Mouse (Mus musculus) forebrain, embryonic 15.5 days (tissue): ENCODE data around the gene Gm20696. TPM values are rescaled to one million over a fixed set of nuclear protein-coding genes. Genes with fewer than 3 reads are reported as not detected.

Experiments
- ATAC-seq: fragments of 200-750 bp; cut with Nextera tagmentation; replicated peaks from 2 replicates; pipeline ENCODE4 v1.8.0; 2017; ENCODE audit warnings: mild to moderate bottlenecking, moderate TSS enrichment, moderate library complexity
- H3K27ac ChIP-seq: fragments of 300-500 bp; sonication (generic); replicated peaks from 2 replicates; pipeline ENCODE4 v1.5.1; 2015; ENCODE audit warnings: mild to moderate bottlenecking, inconsistent platforms
- H3K27me3 ChIP-seq: fragments of 300-500 bp; sonication (generic); 2 replicates; pipeline ENCODE4 v1.6.1; 2015; ENCODE audit warnings: inconsistent platforms
- H3K36me3 ChIP-seq: fragments of 300-500 bp; sonication (generic); 2 replicates; pipeline ENCODE4 v1.6.1; 2015; ENCODE audit warnings: mild to moderate bottlenecking, inconsistent platforms
- H3K4me1 ChIP-seq: fragments of 300-500 bp; sonication (generic); 2 replicates; pipeline ENCODE4 v1.6.1; 2015; ENCODE audit warnings: inconsistent platforms
- H3K4me2 ChIP-seq: fragments of 300-500 bp; sonication (generic); replicated peaks from 2 replicates; pipeline ENCODE4 v1.6.1; 2015; ENCODE audit warnings: mild to moderate bottlenecking, inconsistent platforms
- H3K4me3 ChIP-seq: fragments of 300-500 bp; sonication (generic); 2 replicates; pipeline ENCODE4 v1.5.1; 2015; ENCODE audit warnings: mild to moderate bottlenecking, inconsistent platforms
- H3K9ac ChIP-seq: fragments of 300-500 bp; sonication (generic); replicated peaks from 2 replicates; pipeline ENCODE4 v1.6.1; 2015; ENCODE audit warnings: mild to moderate bottlenecking, inconsistent platforms
- H3K9me3 ChIP-seq: fragments of 300-500 bp; sonication (generic); 2 replicates; pipeline ENCODE4 v1.6.1; 2016; ENCODE audit warnings: inconsistent platforms
- WGBS: fragments of 180-500 bp; shearing (Covaris S2); methylation state at CpG from one replicate; pipeline ENCODE4 v1.1.7; 2015; ENCODE audit warnings: mixed read lengths; 5-methylcytosine and 5-hydroxymethylcytosine counted together
- polyA plus RNA-seq: library from polyadenylated mRNA; unstranded; fragments of >200 nt; fragmentation: Nextera tagmentation; extraction: Ambion mirVana; gene quantifications from 2 replicates; pipeline ENCODE4 v1.2.1, GENCODE M21; 2015

Gm20696 gene
- polyA plus RNA-seq, 1 experiment from 2014 or later = 5.8 TPM

DNA sequence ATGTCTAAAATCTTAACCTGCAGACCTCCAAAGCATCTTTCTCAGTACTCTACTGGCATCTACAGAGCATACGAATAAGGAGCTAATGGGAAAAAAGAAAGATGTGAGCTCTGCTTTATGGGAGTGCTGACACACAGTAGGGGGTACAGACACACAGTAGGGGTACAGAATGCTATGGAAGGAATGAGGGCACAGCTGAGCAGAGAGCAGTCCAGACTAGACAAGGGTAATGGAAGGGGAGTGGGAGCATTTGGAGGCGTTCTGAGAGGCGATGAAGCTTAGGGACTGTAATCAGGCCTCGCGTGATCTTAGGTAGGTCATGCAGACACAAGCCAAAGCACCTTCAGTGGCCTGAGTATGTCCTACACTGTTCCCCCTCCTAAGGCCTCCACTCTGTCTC lies 17.4 kb upstream of the Gm20696 start:
- 95% methylated on average over 5 of the region's 5 CpGs for WGBS
- H3K4me1 ChIP-seq = no peaks in the 10 kb centered on the region
- ATAC-seq = no peak

DNA sequence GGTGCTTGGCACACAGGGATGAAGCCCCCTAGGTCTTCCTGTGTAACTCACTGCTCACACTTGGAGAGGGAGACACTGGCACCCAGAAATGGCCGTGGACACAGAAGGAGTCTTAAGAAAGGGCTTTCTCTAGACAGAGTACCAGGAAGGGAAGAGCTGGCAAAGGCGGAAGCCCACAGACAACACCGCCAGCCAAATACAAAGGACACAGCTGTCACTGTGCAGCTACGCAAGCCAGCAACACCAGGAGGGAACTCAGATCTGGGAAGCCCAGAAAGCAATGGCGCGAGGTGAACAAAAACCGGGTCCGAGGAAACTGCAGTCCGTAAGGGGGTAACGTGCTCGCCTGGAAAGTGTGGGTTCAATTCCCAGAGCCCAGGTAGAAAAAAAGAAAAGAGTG lies 11.5 kb upstream of the Gm20696 start:
- H3K4me2 ChIP-seq = peak overlapping the region; percentile 4; the same call in 1 of the 2 replicates
- no peaks in the 10 kb centered on the region for H3K9me3 ChIP-seq
- no peak overlapping the region for H3K9ac ChIP-seq
- H3K27ac ChIP-seq = peak overlapping the region; percentile 54; the same call in 1 of the 2 replicates
- H3K36me3 ChIP-seq = no peaks in the 10 kb centered on the region
- no peak overlapping the region for H3K4me3 ChIP-seq
- ATAC-seq = peak; percentile 63
- WGBS = 45% methylated on average over 11 of the region's 11 CpGs
- peaks cover 16% of the 10 kb centered on the region for H3K4me1 ChIP-seq
- H3K27me3 ChIP-seq = no peaks in the 10 kb centered on the region

More for the DNA sequence above, 17.4 kb upstream of the Gm20696 start:
- no peaks in the 10 kb centered on the region for H3K9me3 ChIP-seq
- no peak overlapping the region for H3K4me3 ChIP-seq
- H3K4me2 ChIP-seq = no peak overlapping the region
- H3K27ac ChIP-seq = no peak overlapping the region
- no peak overlapping the region for H3K9ac ChIP-seq
- H3K27me3 ChIP-seq = no peaks in the 10 kb centered on the region
- H3K36me3 ChIP-seq = no peaks in the 10 kb centered on the region

DNA sequence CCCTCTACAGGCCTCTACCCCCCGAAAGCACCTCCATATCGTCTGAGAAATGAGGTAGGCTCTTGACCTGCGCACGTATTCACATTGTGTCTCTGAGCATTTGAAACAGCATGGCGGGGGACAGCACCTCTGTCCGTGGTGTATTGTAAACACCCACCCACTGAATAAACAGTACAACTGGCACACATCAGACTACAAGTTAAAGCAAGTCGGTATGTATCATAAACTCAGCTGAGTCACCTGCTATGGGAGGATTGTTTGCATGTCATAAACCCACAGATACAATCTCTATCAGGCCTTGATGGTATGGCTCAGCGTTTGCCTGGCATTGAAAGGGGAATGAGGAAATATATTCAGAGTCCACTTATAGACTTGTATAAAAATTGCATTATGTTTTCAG lies 10.7 kb upstream of the Gm20696 start:
- no peak overlapping the region; the same call in 1 of the 2 replicates for H3K27ac ChIP-seq
- H3K4me1 ChIP-seq = peaks cover 16% of the 10 kb centered on the region
- WGBS = 88% methylated on average over 8 of the region's 8 CpGs
- H3K27me3 ChIP-seq = no peaks in the 10 kb centered on the region
- H3K4me2 ChIP-seq = no peak overlapping the region
- ATAC-seq = no peak
- no peak overlapping the region for H3K4me3 ChIP-seq
- no peaks in the 10 kb centered on the region for H3K9me3 ChIP-seq
- no peak overlapping the region for H3K9ac ChIP-seq
- H3K36me3 ChIP-seq = no peaks in the 10 kb centered on the region

DNA sequence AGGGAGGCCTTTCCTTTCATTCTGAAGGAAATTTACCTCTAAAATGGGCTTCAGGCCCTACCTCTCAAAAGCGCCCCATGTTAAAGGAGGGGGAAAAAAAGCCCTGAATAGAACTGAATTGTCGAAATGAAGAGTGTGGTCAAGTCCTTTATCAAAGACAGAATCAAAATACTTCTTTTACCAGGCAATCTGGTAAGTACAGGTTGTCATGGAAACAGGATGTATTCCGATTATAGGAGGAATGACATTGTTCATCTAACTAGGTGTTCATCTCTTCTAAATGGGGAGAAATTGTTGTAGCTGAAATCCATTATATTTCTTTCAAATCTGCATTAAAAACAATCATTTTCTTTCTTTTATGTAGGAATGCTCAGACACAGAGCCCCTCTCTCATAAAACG lies 7.9 kb upstream of the Gm20696 start:
- Histone ChIP-seq H3K9ac (no peak overlapping the region), H3K4me1 (peaks cover 37% of the 10 kb centered on the region), H3K4me3 (no peak overlapping the region), H3K27ac (peak overlapping the region; percentile 48; the same call in 1 of the 2 replicates), H3K4me2 (no peak overlapping the region), H3K36me3 (no peaks in the 10 kb centered on the region), H3K9me3 (no peaks in the 10 kb centered on the region), H3K27me3 (no peaks in the 10 kb centered on the region)
- ATAC-seq = no peak
- WGBS = 38% methylated on average over 4 of the region's 4 CpGs

DNA sequence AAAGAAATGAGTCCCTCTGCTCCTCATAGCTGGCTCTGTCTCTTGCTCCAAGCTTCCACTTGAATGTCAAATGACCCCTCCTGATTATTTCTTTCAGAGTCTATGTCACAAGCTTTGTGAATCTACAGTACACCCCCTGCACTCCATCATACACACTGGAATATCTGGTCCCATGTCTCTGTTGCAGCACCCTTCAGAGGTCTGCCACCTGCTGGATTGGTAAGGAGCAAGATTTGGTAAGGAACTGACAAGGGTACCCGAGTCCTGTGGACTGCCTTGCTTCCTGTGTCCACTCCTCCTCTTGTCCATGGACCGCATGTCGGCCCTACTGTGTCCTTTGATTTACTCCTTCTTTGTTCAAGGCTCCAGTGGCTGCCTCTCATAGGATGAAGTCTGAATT lies 5.2 kb upstream of the Gm20696 start:
- no peak for ATAC-seq
- Histone ChIP-seq H3K4me2 (no peak overlapping the region), H3K4me1 (peaks cover 54% of the 10 kb centered on the region), H3K4me3 (no peak overlapping the region), H3K9me3 (no peaks in the 10 kb centered on the region), H3K27ac (no peak overlapping the region), H3K36me3 (no peaks in the 10 kb centered on the region), H3K9ac (no peak overlapping the region), H3K27me3 (no peaks in the 10 kb centered on the region)
- WGBS = 54% methylated on average over 3 of the region's 3 CpGs

DNA sequence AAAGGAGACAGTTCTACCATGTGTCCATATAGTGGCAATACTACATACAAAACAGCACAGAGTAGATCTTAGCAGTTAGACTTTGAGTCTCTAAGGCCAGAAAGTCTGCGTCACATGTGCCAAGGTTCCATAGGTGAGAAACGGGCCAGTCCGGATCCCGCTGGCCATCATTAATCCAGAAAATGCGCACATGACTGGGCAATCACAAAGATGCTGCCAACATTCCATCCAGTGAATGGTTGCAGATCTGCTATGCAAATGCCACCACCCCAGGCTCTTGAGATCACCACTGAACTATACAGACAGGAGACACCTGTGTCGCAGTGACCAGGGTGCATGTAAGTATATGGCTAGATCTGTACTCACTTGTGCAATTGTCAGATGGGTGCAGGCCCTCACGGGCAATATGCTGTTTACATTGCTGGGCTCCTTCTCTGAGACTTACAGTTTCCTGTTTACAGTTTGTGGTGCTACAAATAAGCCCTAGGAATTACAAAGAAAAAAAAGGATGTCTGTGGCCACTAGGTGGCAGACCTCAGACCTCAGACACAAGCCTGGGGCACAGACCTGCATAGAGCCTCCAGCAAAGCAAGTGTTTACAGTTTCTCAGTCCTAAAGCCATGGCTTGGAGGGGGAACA lies 4.0 kb upstream of the Gm20696 start:
- H3K9me3 ChIP-seq = no peaks in the 10 kb centered on the region
- no peak overlapping the region for H3K4me2 ChIP-seq
- peak overlapping the region; percentile 87 for H3K27ac ChIP-seq
- no peaks in the 10 kb centered on the region for H3K27me3 ChIP-seq
- peaks cover 62% of the 10 kb centered on the region for H3K4me1 ChIP-seq
- 37% methylated on average over 7 of the region's 7 CpGs for WGBS
- ATAC-seq = peak; percentile 20
- H3K36me3 ChIP-seq = no peaks in the 10 kb centered on the region
- 0 out of 2 replicates have a peak overlapping the region, but pooled peaks have one; percentile 19 for H3K9ac ChIP-seq
- H3K4me3 ChIP-seq = no peak overlapping the region

DNA sequence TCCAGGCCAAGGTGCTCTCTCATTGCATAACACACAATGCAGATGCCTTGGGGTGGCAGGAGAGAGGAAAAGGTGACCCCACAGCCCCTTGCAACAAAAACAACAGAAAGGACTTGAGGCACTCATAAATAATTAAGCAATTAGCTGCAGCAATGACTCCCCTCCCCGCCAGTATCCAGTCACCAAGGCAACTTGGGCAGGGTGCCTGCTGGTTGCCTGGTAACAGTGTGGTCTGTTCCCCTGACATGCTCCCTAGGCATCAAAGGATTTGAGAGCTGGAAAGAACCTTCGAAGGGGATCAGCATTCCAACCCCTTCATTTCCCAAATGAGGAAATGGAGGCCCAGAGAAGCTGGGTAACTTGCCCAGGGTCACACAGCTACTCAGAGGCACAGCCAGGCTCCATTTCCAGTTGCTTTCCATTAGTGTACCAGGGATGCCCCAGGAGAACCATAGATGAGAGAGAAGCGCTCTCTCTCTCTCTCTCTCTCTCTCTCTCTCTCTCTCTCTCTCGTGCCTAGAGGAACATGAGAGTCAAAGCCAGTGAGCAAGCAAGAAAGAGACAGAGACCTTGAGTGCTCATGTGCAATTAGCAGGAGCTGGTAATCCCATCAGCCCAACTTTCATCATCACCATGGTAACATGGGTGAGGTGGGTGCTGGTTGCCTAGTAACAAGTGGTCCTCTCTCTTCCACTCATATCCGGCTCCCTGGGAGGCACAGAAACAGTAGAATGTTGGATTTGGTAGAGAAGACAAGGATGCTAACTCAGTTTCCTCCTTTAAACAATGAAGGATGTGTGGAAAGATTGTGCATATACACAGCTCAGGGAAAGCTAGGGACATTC lies 3.1 kb upstream of the Gm20696 start:
- WGBS = 11% methylated on average over 5 of the region's 5 CpGs
- H3K4me1 ChIP-seq = peaks cover 68% of the 10 kb centered on the region
- H3K36me3 ChIP-seq = no peaks in the 10 kb centered on the region
- no peak overlapping the region for H3K4me3 ChIP-seq
- no peaks in the 10 kb centered on the region for H3K9me3 ChIP-seq
- peak overlapping the region; percentile 26; the same call in 1 of the 2 replicates for H3K4me2 ChIP-seq
- H3K27me3 ChIP-seq = no peaks in the 10 kb centered on the region
- peak overlapping the region; percentile 87 for H3K27ac ChIP-seq
- H3K9ac ChIP-seq = no peak overlapping the region
- peak; percentile 85 for ATAC-seq

DNA sequence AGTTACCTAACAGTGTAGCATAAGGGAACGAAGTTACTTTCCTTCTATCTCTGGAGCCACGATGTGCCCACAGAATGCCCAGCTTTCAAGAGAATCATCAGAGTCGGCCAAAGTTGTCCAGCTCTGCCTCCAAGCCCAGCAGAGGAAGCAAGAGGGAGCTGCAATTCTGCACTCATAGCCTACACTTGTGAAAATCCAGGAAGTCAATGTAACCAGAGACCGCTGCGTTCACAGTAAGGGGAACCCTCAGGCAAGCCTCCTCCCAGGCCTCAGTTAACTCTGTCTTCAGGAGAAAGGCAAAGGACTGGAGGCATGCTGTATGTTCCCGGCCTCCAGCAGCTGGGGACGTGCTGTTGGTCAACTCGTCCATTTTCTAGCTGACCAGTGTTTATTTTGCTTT lies 693 bp upstream of the Gm20696 start:
- H3K4me1 ChIP-seq = peaks cover 62% of the 10 kb centered on the region
- H3K9me3 ChIP-seq = no peaks in the 10 kb centered on the region
- no peaks in the 10 kb centered on the region for H3K36me3 ChIP-seq
- H3K4me3 ChIP-seq = peak overlapping the region; percentile 86; the same call in 1 of the 2 replicates
- H3K9ac ChIP-seq = 0 out of 2 replicates have a peak overlapping the region, but pooled peaks have one; percentile 84
- 57% methylated on average over 8 of the region's 8 CpGs for WGBS
- no peak for ATAC-seq
- H3K27me3 ChIP-seq = no peaks in the 10 kb centered on the region
- peak overlapping the region; percentile 48; the same call in 1 of the 2 replicates for H3K27ac ChIP-seq
- H3K4me2 ChIP-seq = peak overlapping the region; percentile 92

DNA sequence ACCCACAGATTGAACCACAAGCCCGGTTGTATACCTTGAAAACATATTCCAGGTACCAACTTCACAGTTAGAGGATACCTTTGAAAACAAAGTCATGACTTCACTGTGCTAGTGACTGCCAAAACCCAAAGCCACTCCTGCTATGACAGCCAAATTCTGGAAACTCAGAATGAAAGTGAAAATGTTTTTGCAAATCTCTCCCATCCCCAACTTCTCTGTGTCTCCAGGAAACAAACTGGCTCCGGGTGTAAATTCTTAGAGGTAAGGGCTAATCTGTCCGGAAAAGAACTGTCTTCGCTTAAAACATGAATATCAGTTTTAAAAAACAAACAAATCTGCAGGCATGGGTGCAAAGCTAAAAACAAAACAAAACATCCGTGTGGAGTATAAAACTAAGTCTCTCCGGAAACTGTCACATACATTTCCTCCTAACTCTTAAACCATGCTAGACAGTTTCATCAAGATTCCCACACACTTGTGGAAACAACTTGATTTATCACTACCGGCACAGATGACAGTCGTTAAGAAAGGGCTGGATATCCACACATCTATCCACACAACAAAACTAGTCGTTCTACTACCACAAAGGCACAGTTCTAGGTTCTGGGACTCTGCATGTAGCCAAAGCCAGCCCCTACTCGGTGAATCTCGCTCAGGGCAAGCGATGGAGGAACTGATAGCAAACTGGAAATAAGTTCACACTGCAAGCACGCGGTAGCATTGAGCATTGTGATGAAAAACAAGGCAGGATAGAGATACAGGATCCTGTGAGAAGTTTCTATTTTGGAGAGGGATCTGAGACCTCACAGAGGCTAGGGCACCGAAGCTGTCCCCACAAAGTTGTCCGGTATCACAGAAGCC lies 910 bp downstream of the Gm20696 start:
- Histone ChIP-seq H3K4me1 (peaks cover 53% of the 10 kb centered on the region), H3K9me3 (no peaks in the 10 kb centered on the region), H3K9ac (peak overlapping the region; percentile 84), H3K4me2 (peak overlapping the region; percentile 92), H3K27ac (peak overlapping the region; percentile 48), H3K36me3 (no peaks in the 10 kb centered on the region), H3K4me3 (peak overlapping the region; percentile 86), H3K27me3 (no peaks in the 10 kb centered on the region)
- ATAC-seq = no peak
- 31% methylated on average over 16 of the region's 16 CpGs for WGBS

DNA sequence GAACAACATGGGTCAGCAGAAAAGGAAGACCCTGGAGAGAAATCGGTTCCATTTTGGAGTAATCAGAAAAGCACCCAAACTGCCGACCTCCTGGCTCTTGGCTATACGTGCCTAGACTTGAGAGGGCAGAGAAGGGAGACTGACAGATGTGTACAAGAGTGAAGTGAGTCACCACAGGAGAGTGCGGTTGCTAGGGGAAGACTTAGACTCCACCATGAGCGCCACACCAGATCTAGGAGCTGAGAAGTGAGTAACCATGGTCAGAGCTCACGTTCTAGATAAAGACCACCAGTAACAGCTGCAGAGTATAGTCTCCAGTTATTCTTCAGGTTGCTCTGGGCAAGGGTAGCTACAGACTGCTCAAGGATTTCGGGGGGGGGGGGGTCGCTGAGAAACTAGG lies 3.4 kb downstream of the Gm20696 start:
- Histone ChIP-seq H3K4me1 (peaks cover 29% of the 10 kb centered on the region), H3K36me3 (no peaks in the 10 kb centered on the region), H3K27ac (no peak overlapping the region), H3K9ac (no peak overlapping the region), H3K9me3 (no peaks in the 10 kb centered on the region), H3K27me3 (no peaks in the 10 kb centered on the region), H3K4me3 (no peak overlapping the region), H3K4me2 (no peak overlapping the region)
- no peak for ATAC-seq
- 84% methylated on average over 8 of the region's 8 CpGs for WGBS

DNA sequence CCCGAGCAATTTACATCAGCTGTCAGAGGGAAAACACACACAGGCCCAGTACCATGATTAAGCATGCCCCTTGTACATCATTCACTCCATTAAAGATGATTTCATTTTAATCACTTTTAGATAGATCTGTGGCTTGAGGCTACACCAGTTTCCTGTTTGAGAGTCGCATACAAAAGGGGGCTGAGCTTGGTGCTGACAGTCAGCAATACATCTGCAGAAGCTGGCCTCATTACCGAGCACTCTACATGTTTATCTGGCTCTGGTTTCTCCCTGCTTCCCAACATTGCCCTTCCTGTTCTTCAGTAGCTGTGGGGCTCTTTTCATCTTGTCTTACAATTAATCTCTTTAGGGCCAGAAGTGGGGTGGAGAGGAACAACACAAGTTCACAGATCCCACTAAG lies 6.2 kb downstream of the Gm20696 start:
- Histone ChIP-seq H3K4me3 (no peak overlapping the region), H3K27ac (no peak overlapping the region), H3K27me3 (no peaks in the 10 kb centered on the region), H3K9me3 (no peaks in the 10 kb centered on the region), H3K4me1 (peaks cover 5% of the 10 kb centered on the region; the same call in 1 of the 2 replicates), H3K36me3 (no peaks in the 10 kb centered on the region), H3K9ac (no peak overlapping the region), H3K4me2 (no peak overlapping the region)
- ATAC-seq = no peak
- 53% methylated on average over 3 of the region's 3 CpGs for WGBS
